Mouse (Mus musculus) right cerebral cortex, postnatal 4 days (tissue): Measurements from ENCODE around the gene Csrnp1.
A peak's percentile ranks its signal among the peaks of the same experiment; 100 is the strongest.

Source experiments
- DNase-seq: peaks from one replicate; pipeline ENCODE4 v3.0.0-alpha.2; 2022

The Csrnp1 gene

GRCm38 (mm10) chr9:119941861-119942260 lies 42.6 kb downstream of the Csrnp1 start:
- DNase-seq, result no peak

GRCm38 (mm10) chr9:119941407-119941806 lies 43.1 kb downstream of the Csrnp1 start:
- no peak for DNase-seq

DNA sequence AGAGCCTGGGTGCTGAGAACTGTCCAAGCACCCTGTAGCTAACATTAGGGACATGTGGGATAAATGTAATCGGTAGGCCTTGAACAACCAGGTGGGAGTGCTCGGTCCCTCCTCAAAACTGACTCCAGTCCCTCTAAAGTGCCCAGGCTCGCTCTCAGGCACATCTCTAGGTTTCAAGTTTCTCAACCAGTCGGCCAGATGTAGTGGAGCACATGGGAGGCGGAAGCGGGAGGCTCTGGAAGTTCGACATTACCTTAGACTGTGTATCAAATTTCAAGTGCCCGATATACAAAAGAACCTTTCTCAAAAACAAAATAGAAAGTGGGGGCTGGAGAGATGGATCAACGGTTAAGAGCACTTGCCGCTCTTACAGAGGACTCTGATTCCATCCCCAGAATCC lies 44.8 kb downstream of the Csrnp1 start:
- no peak for DNase-seq

DNA sequence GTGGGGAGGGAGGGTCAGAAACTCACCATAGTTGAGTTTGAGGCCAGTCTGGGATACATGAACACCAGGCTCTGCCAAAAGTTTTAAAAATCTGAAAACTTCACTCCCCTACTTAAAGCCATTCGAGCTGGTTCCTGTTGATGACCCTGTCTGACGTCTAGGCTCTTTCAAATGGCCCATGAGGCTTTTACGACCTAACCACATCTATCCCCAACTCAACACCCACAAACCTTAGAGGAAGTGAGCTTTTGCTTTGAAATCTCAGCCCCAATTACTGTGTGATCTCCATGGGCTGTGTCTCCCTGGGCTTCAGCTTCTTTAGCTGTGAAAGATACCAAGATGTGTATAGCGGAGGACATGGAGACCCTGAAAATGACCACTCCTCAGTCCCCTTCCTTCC lies 46.0 kb downstream of the Csrnp1 start:
- DNase-seq, result no peak

DNA sequence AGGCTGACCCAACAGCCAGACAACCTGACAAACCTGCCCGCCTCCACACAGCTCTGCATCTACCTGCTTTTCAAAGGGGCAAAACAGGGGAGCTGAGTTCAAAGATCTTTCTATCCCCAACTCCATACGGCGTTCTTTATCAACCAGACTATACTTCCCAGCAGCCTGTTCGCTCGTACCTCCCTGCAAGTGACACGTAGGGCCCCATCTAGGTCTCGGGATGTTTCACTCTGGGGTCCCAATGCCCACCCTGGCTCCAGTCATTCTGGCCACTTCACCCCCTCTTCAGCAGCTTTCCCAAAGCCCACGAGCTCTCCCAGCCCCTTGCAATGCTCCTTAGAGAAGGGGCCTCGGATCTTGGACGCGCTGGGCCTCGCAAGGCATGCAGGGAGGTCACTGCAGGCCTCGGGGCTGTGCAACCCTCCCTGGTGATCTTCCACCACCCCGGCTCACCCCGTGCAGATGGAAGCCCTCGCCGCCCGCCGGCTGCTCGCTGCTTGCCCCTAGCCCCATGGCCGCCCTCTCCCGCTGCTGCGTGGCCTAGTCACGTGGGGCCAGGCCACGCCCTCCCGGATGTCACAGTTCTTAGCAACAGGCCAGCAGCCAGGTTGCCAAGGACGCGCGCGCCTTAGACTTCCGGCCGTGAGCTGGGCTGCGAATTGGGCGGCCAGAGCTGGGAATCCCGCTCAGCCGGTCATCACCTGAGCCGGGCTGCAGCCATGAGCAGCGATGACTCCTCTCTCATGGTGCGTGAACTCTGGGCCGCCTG lies 47.3 kb downstream of the Csrnp1 start, which contains the start of the genes Gorasp1 and Ttc21a:
TSS of gene Gorasp1 (minus strand) at position 561 of the 769 bp plus-strand sequence.
TSS of gene Ttc21a (plus strand) at position 602 of the 769 bp plus-strand sequence.
- DNase-seq, result peak; percentile 95

DNA sequence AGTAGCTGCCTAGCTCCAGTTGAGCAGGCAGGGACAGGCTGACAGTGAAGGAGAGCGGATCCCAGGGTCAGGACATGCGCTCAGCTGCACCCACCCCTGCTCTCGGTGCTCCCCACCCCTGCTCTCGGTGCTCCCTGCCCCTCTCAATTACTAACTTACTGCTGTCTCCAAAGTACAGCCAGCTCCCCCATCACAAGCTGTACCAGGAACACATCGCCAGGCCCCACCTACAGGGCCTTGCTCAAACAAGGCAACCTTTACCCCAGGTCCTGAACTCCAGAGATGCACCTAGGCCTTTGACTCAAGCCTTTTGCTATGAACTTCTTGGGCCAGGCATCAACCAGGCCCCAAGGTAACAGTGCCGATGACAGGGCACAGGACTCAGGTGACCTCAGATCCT lies 50.8 kb downstream of the Csrnp1 start:
- no peak for DNase-seq

DNA sequence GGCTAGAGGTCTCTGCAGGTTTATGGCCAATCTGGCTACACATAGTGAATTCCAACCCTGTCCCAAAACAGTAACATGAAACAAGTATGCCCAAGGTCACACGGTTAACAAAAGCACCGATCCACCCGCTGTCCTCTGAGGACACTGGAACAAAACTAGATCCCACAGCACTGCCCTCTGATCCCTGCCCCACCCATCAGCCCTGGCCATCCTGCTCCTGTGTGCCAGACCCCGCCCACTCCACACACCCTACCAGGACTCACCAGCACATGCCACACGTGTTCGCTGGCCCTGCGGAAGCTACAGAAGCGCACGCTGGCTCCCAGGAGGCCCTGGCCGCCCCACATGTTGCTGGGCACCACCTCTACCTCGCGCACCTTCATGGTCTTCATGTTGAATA lies 52.1 kb downstream of the Csrnp1 start:
- DNase-seq, result no peak

DNA sequence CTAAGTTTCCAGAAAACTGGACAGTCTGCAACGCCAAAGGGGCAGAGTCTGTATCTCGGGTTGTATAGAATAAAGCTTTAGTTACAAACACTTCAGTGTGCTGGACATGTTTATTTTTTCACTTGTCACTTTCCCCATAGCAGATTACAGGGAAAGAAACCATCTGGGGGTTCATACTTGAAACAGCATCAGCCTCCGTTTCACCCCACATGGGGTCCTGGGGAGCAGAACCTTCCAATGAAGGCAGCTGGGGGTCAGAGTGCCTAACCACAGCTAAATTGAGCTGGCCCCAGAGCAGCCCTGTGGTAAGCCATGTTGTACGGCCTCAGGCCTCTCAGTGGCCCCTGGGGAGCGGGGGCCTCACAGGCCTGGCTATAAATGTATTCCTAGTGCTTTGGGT lies 58.0 kb downstream of the Csrnp1 start:
- DNase-seq, result no peak

GRCm38 (mm10) chr9:119925729-119926128 lies 58.7 kb downstream of the Csrnp1 start:
- DNase-seq, result no peak

DNA sequence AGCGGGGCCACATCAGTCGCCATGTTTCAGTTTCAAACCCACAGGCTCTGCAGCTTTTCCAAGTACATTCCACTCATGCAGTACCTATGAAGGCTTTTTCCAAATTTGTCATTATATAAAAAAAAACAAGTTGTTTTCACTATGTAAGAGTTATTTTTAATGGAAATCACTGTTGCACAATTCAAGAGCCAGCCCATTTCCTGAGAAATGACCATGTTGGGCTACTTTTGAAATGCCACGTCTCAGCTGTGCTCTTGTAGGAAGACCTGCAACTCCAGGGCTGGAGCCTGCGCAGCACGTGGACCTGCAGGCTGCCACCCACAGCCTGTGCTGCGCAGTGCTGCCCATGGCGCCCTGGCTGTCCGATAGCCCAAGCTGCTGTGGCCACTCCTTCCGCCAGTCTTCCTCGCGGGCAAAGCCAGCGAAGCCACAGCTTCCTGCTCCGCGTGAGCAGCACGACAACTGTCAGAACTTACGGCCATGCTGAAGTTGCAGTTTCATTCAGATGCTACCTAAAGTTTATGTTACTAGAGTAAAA lies 59.3 kb downstream of the Csrnp1 start:
- DNase-seq, result no peak

DNA sequence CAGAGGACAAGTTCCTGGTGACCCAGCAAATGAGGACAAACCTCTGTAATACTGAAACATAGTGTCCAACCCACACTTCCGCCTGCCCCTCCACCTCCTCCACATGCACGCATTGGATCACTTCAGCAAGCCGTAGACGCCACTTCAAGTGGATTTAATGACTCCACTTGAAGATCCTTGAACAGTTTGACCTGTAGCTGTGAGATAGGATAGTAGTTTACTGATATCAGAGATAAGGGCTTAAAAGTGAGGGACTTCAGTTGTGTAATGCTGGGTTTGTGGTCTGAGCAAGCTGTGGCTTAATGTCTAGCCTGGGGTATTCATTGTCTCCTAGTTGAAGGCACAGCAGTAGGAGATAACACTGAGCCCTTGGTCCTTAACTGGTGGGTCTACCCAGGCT lies 61.0 kb downstream of the Csrnp1 start:
- no peak for DNase-seq
